Mouse (Mus musculus) limb, embryonic 14.5 days (tissue): ENCODE data around the gene Rtn4rl1. TPM values are rescaled to one million over a fixed set of nuclear protein-coding genes. Genes with fewer than 3 reads are reported as not detected.

Experiments
- ATAC-seq: fragments of 200-750 bp; cut with Nextera tagmentation; 2 replicates; pipeline ENCODE4 v1.8.0; 2017; ENCODE audit warnings: low read depth, moderate number of reproducible peaks, moderate TSS enrichment; ENCODE audit not compliant: low FRiP score
- DNase-seq: peaks from one replicate; pipeline ENCODE4 v3.0.0-alpha.2; 2015; ENCODE audit warnings: low spot score
- H3K27ac ChIP-seq: fragments of 300-500 bp; sonication (generic); replicated peaks from 2 replicates; pipeline ENCODE4 v1.5.1; 2014; ENCODE audit warnings: low read depth, mild to moderate bottlenecking, low read length, moderate library complexity, mixed read lengths
- H3K27me3 ChIP-seq: fragments of 300-500 bp; sonication (generic); 2 replicates; pipeline ENCODE4 v1.6.1; 2014; ENCODE audit warnings: low read length, mixed read lengths; ENCODE audit not compliant: control insufficient read depth, insufficient read depth
- H3K36me3 ChIP-seq: fragments of 300-500 bp; sonication (generic); 2 replicates; pipeline ENCODE4 v1.6.1; 2014; ENCODE audit warnings: mild to moderate bottlenecking, low read length, moderate library complexity, mixed read lengths; ENCODE audit not compliant: control insufficient read depth, insufficient read depth
- H3K4me1 ChIP-seq: fragments of 300-500 bp; sonication (generic); 2 replicates; pipeline ENCODE4 v1.6.1; 2014; ENCODE audit warnings: antibody characterized with exemption, low read length, mixed read lengths; ENCODE audit not compliant: control insufficient read depth, insufficient read depth
- H3K4me2 ChIP-seq: fragments of 300-500 bp; sonication (generic); replicated peaks from 2 replicates; pipeline ENCODE4 v1.6.1; 2014; ENCODE audit warnings: low read depth, mild to moderate bottlenecking, low read length, moderate library complexity; ENCODE audit not compliant: severe bottlenecking
- H3K4me3 ChIP-seq: fragments of 300-500 bp; sonication (generic); replicated peaks from 2 replicates; pipeline ENCODE4 v1.5.1; 2014; ENCODE audit warnings: low read length
- H3K9ac ChIP-seq: fragments of 300-500 bp; sonication (generic); 2 replicates; pipeline ENCODE4 v1.6.1; 2014; ENCODE audit warnings: mild to moderate bottlenecking, low read depth, low read length, moderate library complexity; ENCODE audit not compliant: severe bottlenecking
- H3K9me3 ChIP-seq: fragments of 300-500 bp; sonication (generic); 2 replicates; pipeline ENCODE4 v1.6.1; 2016; ENCODE audit warnings: low read length; ENCODE audit not compliant: control insufficient read depth
- POLR2A ChIP-seq: fragments of 200-500 bp; IDR thresholded peaks from 2 replicates; pipeline ENCODE4 v1.8.0; 2012; ENCODE audit warnings: inconsistent platforms, mild to moderate bottlenecking, moderate library complexity, borderline replicate concordance; ENCODE audit not compliant: insufficient read depth, insufficient read length; ENCODE audit errors: extremely low read depth
- WGBS: fragments of 180-500 bp; shearing (Covaris S2); extraction: QIAGEN DNeasy Blood & Tissue Kit; methylation state at CpG from one replicate; pipeline ENCODE4 v1.1.7; 2014; 5-methylcytosine and 5-hydroxymethylcytosine counted together
- polyA plus RNA-seq, 2 experiments: library from polyadenylated mRNA; depleted of rRNA in 1 of 2; stranded (reverse) in 1 of 2; unstranded in 1 of 2; fragments of >200 nt; fragmentation: Nextera tagmentation in 1 of 2; extraction: Ambion mirVana in 1 of 2; gene quantifications; 2 replicates each; pipeline versions ENCODE4 v1.2.1 to v1.2.3; 2012 to 2014

Gene Rtn4rl1
- polyA plus RNA-seq, 2 experiments: 3.4 to 4.4 TPM

DNA sequence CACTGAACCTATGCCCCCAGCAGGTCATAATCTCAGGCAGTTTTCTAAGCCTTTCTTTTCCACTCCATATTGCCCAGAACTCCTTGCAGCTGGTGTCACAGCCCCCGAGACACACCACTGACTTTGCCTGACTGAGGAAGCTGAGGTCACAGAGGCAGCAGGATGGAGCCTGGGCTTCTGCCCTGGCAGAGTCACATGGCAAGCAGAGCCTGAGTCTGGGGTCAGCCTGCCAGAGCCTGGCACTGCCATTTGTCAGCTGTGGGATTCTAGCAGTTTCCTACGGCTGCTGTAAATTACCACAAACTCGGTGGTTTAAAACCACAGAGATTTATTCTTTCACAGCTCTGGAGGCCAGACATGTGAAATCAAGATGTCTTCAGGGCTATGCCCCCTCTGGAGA lies 34.0 kb downstream of the Rtn4rl1 start:
- no peak for ATAC-seq
- peaks cover 12% of the 10 kb centered on the region for H3K4me1 ChIP-seq
- WGBS: 28% methylated on average over 3 of the region's 3 CpGs
- no peaks in the 10 kb centered on the region for H3K9me3 ChIP-seq
- TF ChIP-seq POLR2A: no peak
- H3K27me3 ChIP-seq: no peaks in the 10 kb centered on the region
- H3K9ac ChIP-seq: no peak overlapping the region
- DNase-seq: no peak
- H3K36me3 ChIP-seq: no peaks in the 10 kb centered on the region
- H3K27ac ChIP-seq: no peak overlapping the region
- no peak overlapping the region for H3K4me3 ChIP-seq
- no peak overlapping the region for H3K4me2 ChIP-seq

DNA sequence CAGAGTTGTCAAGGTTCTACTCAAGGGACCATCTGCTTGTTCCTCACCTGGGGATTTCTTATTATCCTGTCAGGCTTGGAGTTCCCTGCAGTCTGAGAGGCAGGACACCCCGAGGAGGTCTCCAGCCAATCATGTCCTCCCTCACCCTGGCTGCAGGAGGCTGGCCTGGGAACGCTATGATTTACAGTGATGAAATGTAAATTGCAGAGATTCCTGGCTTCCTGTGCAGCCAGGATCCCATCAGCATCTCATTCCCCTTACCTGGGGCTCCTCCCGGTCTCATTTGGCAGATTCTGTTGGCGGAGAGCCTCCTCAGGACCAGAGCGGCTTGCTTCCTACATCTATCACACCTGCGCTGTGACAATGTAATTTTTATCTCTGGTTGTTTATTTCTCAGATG lies 35.7 kb downstream of the Rtn4rl1 start:
- no peak overlapping the region for H3K4me3 ChIP-seq
- H3K9me3 ChIP-seq: no peaks in the 10 kb centered on the region
- no peaks in the 10 kb centered on the region for H3K36me3 ChIP-seq
- WGBS: 70% methylated on average over 6 of the region's 6 CpGs
- no peak for DNase-seq
- peaks cover 17% of the 10 kb centered on the region for H3K4me1 ChIP-seq
- no peak overlapping the region for H3K27ac ChIP-seq
- ATAC-seq: no peak
- no peaks in the 10 kb centered on the region for H3K27me3 ChIP-seq
- no peak overlapping the region for H3K4me2 ChIP-seq
- no peak for TF ChIP-seq POLR2A
- no peak overlapping the region for H3K9ac ChIP-seq

- no peak for DNase-seq
- TF ChIP-seq POLR2A: no peak
- no peaks in the 10 kb centered on the region for H3K9me3 ChIP-seq
- no peak overlapping the region for H3K27ac ChIP-seq
- H3K4me2 ChIP-seq: no peak overlapping the region
- H3K9ac ChIP-seq: no peak overlapping the region
- H3K4me1 ChIP-seq: peaks cover 21% of the 10 kb centered on the region
- no peak for ATAC-seq
- H3K4me3 ChIP-seq: no peak overlapping the region
- H3K27me3 ChIP-seq: no peaks in the 10 kb centered on the region; the same call in 1 of the 2 replicates
- WGBS: 96% methylated on average over 6 of the region's 6 CpGs
- H3K36me3 ChIP-seq: no peaks in the 10 kb centered on the region
Observed at GRCm38 (mm10) chr11:75230272-75230760, 36.7 kb downstream of the Rtn4rl1 start.

- ATAC-seq (no peak), DNase-seq (peak; percentile 44)
- TF ChIP-seq POLR2A: no peak
- H3K4me3 ChIP-seq: no peak overlapping the region
- H3K4me1 ChIP-seq: peaks cover 21% of the 10 kb centered on the region
- H3K36me3 ChIP-seq: no peaks in the 10 kb centered on the region
- H3K9me3 ChIP-seq: no peaks in the 10 kb centered on the region
- H3K27ac ChIP-seq: no peak overlapping the region
- H3K27me3 ChIP-seq: no peaks in the 10 kb centered on the region; the same call in 1 of the 2 replicates
- H3K9ac ChIP-seq: no peak overlapping the region
- WGBS: 14% methylated on average over 7 of the region's 7 CpGs
- no peak overlapping the region for H3K4me2 ChIP-seq
Observed at GRCm38 (mm10) chr11:75231756-75232155, 38.2 kb downstream of the Rtn4rl1 start.

- no peak overlapping the region for H3K4me2 ChIP-seq
- no peak for TF ChIP-seq POLR2A
- no peaks in the 10 kb centered on the region for H3K36me3 ChIP-seq
- no peaks in the 10 kb centered on the region; the same call in 1 of the 2 replicates for H3K27me3 ChIP-seq
- no peak for ATAC-seq
- H3K27ac ChIP-seq: no peak overlapping the region
- H3K4me1 ChIP-seq: peaks cover 21% of the 10 kb centered on the region
- H3K4me3 ChIP-seq: no peak overlapping the region
- no peaks in the 10 kb centered on the region for H3K9me3 ChIP-seq
- no peak for DNase-seq
- H3K9ac ChIP-seq: no peak overlapping the region
- WGBS: 54% methylated on average over 4 of the region's 4 CpGs
Observed at GRCm38 (mm10) chr11:75232434-75232833, 38.9 kb downstream of the Rtn4rl1 start.

DNA sequence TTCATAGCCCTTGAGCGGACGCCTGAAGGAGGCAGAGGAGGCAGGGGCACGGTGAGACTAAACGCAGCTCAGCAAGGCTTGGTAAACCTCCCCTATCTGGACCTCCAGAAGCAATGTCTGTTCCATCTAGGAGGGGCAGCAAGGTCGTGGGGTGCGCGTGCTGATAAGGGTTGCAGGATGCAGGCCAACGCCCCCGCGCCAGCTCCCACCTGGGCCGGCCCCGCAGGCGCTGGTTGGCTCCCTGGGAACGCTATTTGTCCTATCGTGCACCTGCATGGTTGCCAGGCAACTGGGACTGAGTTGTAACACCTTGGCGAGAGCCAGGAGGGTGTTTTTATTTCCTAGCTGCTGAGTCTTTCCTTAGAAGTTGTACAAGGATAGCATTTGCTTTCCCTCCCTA lies 41.2 kb downstream of the Rtn4rl1 start:
- Histone ChIP-seq H3K27me3 (no peaks in the 10 kb centered on the region; the same call in 1 of the 2 replicates), H3K27ac (no peak overlapping the region), H3K4me2 (no peak overlapping the region), H3K9ac (no peak overlapping the region), H3K36me3 (no peaks in the 10 kb centered on the region), H3K4me1 (peaks cover 21% of the 10 kb centered on the region), H3K4me3 (no peak overlapping the region), H3K9me3 (no peaks in the 10 kb centered on the region)
- ATAC-seq: no peak
- DNase-seq: no peak
- no peak for TF ChIP-seq POLR2A
- WGBS: 11% methylated on average over 16 of the region's 16 CpGs
